Mouse (Mus musculus) midbrain, embryonic 13.5 days (tissue): ENCODE measurements around the gene Tlcd1. TPM values are rescaled to one million over a fixed set of nuclear protein-coding genes. Genes with fewer than 3 reads are reported as not detected.

ENCODE experiments used
- ATAC-seq: fragments of 200-750 bp; cut with Nextera tagmentation; 2 replicates; pipeline ENCODE4 v1.8.0; 2017; ENCODE audit warnings: mild to moderate bottlenecking, moderate TSS enrichment, moderate library complexity
- H3K27ac ChIP-seq: fragments of 300-500 bp; sonication (generic); 2 replicates; pipeline ENCODE4 v1.5.1; 2015; ENCODE audit warnings: inconsistent platforms, mild to moderate bottlenecking, moderate library complexity
- H3K27me3 ChIP-seq: fragments of 300-500 bp; sonication (generic); 2 replicates; pipeline ENCODE4 v1.6.1; 2015; ENCODE audit warnings: mild to moderate bottlenecking, inconsistent platforms
- H3K36me3 ChIP-seq: fragments of 300-500 bp; sonication (generic); 2 replicates; pipeline ENCODE4 v1.6.1; 2015; ENCODE audit warnings: mild to moderate bottlenecking, inconsistent platforms
- H3K4me1 ChIP-seq: fragments of 300-500 bp; sonication (generic); replicated peaks from 2 replicates; pipeline ENCODE4 v1.6.1; 2015; ENCODE audit warnings: inconsistent platforms
- H3K4me2 ChIP-seq: fragments of 300-500 bp; sonication (generic); replicated peaks from 2 replicates; pipeline ENCODE4 v1.6.1; 2015; ENCODE audit warnings: moderate library complexity, mild to moderate bottlenecking, inconsistent platforms
- H3K4me3 ChIP-seq: fragments of 300-500 bp; sonication (generic); replicated peaks from 2 replicates; pipeline ENCODE4 v1.5.1; 2015; ENCODE audit warnings: mild to moderate bottlenecking, inconsistent platforms
- H3K9ac ChIP-seq: fragments of 300-500 bp; sonication (generic); replicated peaks from 2 replicates; pipeline ENCODE4 v1.6.1; 2015; ENCODE audit warnings: mild to moderate bottlenecking, inconsistent platforms
- H3K9me3 ChIP-seq: fragments of 300-500 bp; sonication (generic); 2 replicates; pipeline ENCODE4 v1.6.1; 2016; ENCODE audit warnings: mild to moderate bottlenecking, inconsistent platforms
- WGBS: fragments of 180-500 bp; shearing (Covaris S2); methylation state at CpG from one replicate; pipeline ENCODE4 v1.1.7; 2015; 5-methylcytosine and 5-hydroxymethylcytosine counted together
- polyA plus RNA-seq: library from polyadenylated mRNA; unstranded; fragments of >200 nt; fragmentation: Nextera tagmentation; extraction: Ambion mirVana; gene quantifications from 2 replicates; pipeline ENCODE4 v1.2.1, GENCODE M21; 2015

The Tlcd1 gene
- polyA plus RNA-seq, 1 experiment from 2014 or later: 5.0 TPM

GRCm38 (mm10) chr11:78189234-78190040 is 12.9 kb downstream of the Tlcd1 start:
- Histone ChIP-seq H3K4me1 (peaks cover 24% of the 10 kb centered on the region), H3K27ac (peak overlapping the region; percentile 91), H3K4me2 (peak overlapping the region; percentile 72), H3K9ac (peak overlapping the region; percentile 89), H3K4me3 (peak overlapping the region; percentile 71), H3K36me3 (peaks cover 29% of the 10 kb centered on the region), H3K9me3 (no peaks in the 10 kb centered on the region), H3K27me3 (no peaks in the 10 kb centered on the region)
- peak; percentile 82 for ATAC-seq
- under 1% methylated on average over 42 of the region's 42 CpGs for WGBS

- Histone ChIP-seq H3K27ac (peak overlapping the region; percentile 91), H3K27me3 (no peaks in the 10 kb centered on the region), H3K9me3 (no peaks in the 10 kb centered on the region), H3K4me2 (peak overlapping the region; percentile 72), H3K4me1 (peaks cover 30% of the 10 kb centered on the region), H3K9ac (peak overlapping the region; percentile 89; the same call in 1 of the 2 replicates), H3K36me3 (peaks cover 29% of the 10 kb centered on the region), H3K4me3 (peak overlapping the region; percentile 71)
- ATAC-seq: no peak
- 76% methylated on average over 6 of the region's 6 CpGs for WGBS
Observed at GRCm38 (mm10) chr11:78190041-78190440, 13.5 kb downstream of the Tlcd1 start.

- H3K4me2 ChIP-seq: no peak within 1 kb of the TSS
- H3K4me3 ChIP-seq: no peak within 1 kb of the TSS
- WGBS: 100% methylated on average over 1 of the region's 1 CpGs
Observed at GRCm38 (mm10) chr11:78193113-78193512, 16.6 kb downstream of the Tlcd1 start, which contains the start of gene Proca1. Gene Proca1 (plus strand): TSS chr11:78193392.

GRCm38 (mm10) chr11:78194411-78195100 is 18.0 kb downstream of the Tlcd1 start:
- H3K9ac ChIP-seq: peak overlapping the region; percentile 36
- H3K4me2 ChIP-seq: peak overlapping the region; percentile 47
- no peak overlapping the region for H3K27ac ChIP-seq
- peaks cover 20% of the 10 kb centered on the region for H3K4me1 ChIP-seq
- H3K36me3 ChIP-seq: peaks cover 29% of the 10 kb centered on the region
- ATAC-seq: peak; percentile 54; the same call in 1 of the 2 replicates
- no peaks in the 10 kb centered on the region for H3K27me3 ChIP-seq
- 5% methylated on average over 30 of the region's 30 CpGs for WGBS
- peak overlapping the region; percentile 31 for H3K4me3 ChIP-seq
- no peaks in the 10 kb centered on the region for H3K9me3 ChIP-seq

More at GRCm38 (mm10) chr11:78193113-78193512, 16.6 kb downstream of the Tlcd1 start, which contains the start of gene Proca1:
- H3K4me1 ChIP-seq: peaks cover 26% of the 10 kb centered on the region
- no peaks in the 10 kb centered on the region for H3K27me3 ChIP-seq
- no peak within 1 kb of the TSS for H3K27ac ChIP-seq
- H3K36me3 ChIP-seq: peaks cover 29% of the 10 kb centered on the region
- ATAC-seq: no peak
- no peak within 1 kb of the TSS for H3K9ac ChIP-seq
- H3K9me3 ChIP-seq: no peaks in the 10 kb centered on the region

- 55% methylated on average over 23 of the region's 23 CpGs for WGBS
- Histone ChIP-seq H3K36me3 (peaks cover 29% of the 10 kb centered on the region), H3K27ac (no peak overlapping the region), H3K9me3 (no peaks in the 10 kb centered on the region), H3K4me2 (peak overlapping the region; percentile 47), H3K4me3 (peak overlapping the region; percentile 31), H3K9ac (peak overlapping the region; percentile 36; the same call in 1 of the 2 replicates), H3K27me3 (no peaks in the 10 kb centered on the region), H3K4me1 (peaks cover 12% of the 10 kb centered on the region)
- no peak for ATAC-seq
Observed at GRCm38 (mm10) chr11:78195101-78195863, 18.8 kb downstream of the Tlcd1 start.

GRCm38 (mm10) chr11:78202372-78202771 is 25.9 kb downstream of the Tlcd1 start:
- no peak overlapping the region for H3K27ac ChIP-seq
- 94% methylated on average over 3 of the region's 3 CpGs for WGBS

GRCm38 (mm10) chr11:78204287-78204686 is 27.8 kb downstream of the Tlcd1 start:
- Histone ChIP-seq H3K27ac (peak overlapping the region; percentile 14; the same call in 1 of the 2 replicates), H3K9me3 (no peaks in the 10 kb centered on the region), H3K36me3 (peaks cover 65% of the 10 kb centered on the region), H3K4me2 (no peak overlapping the region), H3K27me3 (no peaks in the 10 kb centered on the region), H3K9ac (no peak overlapping the region), H3K4me1 (no peaks in the 10 kb centered on the region), H3K4me3 (no peak overlapping the region)
- no peak for ATAC-seq
- 83% methylated on average over 6 of the region's 6 CpGs for WGBS

More at GRCm38 (mm10) chr11:78202372-78202771, 25.9 kb downstream of the Tlcd1 start:
- ATAC-seq: no peak
- H3K4me2 ChIP-seq: no peak overlapping the region
- H3K4me1 ChIP-seq: no peaks in the 10 kb centered on the region
- H3K27me3 ChIP-seq: no peaks in the 10 kb centered on the region
- H3K4me3 ChIP-seq: no peak overlapping the region
- peaks cover 46% of the 10 kb centered on the region for H3K36me3 ChIP-seq
- no peak overlapping the region for H3K9ac ChIP-seq
- no peaks in the 10 kb centered on the region for H3K9me3 ChIP-seq

- Histone ChIP-seq H3K9me3 (no peaks in the 10 kb centered on the region), H3K36me3 (peaks cover 78% of the 10 kb centered on the region), H3K27me3 (no peaks in the 10 kb centered on the region), H3K4me3 (no peak overlapping the region), H3K9ac (no peak overlapping the region), H3K27ac (peak overlapping the region; percentile 59), H3K4me1 (no peaks in the 10 kb centered on the region), H3K4me2 (no peak overlapping the region)
- ATAC-seq: no peak
- 73% methylated on average over 13 of the region's 13 CpGs for WGBS
Observed at GRCm38 (mm10) chr11:78205361-78206206, 29.1 kb downstream of the Tlcd1 start.

- peaks cover 94% of the 10 kb centered on the region for H3K36me3 ChIP-seq
- ATAC-seq: no peak
- no peak overlapping the region for H3K4me2 ChIP-seq
Observed at GRCm38 (mm10) chr11:78207190-78207589, 30.7 kb downstream of the Tlcd1 start.

GRCm38 (mm10) chr11:78209886-78210285 is 33.4 kb downstream of the Tlcd1 start:
- 94% methylated on average over 6 of the region's 6 CpGs for WGBS
- Histone ChIP-seq H3K27me3 (no peaks in the 10 kb centered on the region), H3K9me3 (no peaks in the 10 kb centered on the region), H3K27ac (no peak overlapping the region), H3K9ac (no peak overlapping the region), H3K36me3 (peaks cover 100% of the 10 kb centered on the region), H3K4me1 (no peaks in the 10 kb centered on the region), H3K4me2 (no peak overlapping the region), H3K4me3 (no peak overlapping the region)
- no peak for ATAC-seq

More at GRCm38 (mm10) chr11:78207190-78207589, 30.7 kb downstream of the Tlcd1 start:
- Histone ChIP-seq H3K27me3 (no peaks in the 10 kb centered on the region), H3K27ac (no peak overlapping the region), H3K4me1 (no peaks in the 10 kb centered on the region), H3K9ac (no peak overlapping the region), H3K9me3 (no peaks in the 10 kb centered on the region), H3K4me3 (no peak overlapping the region)
- WGBS: 89% methylated on average over 7 of the region's 7 CpGs

- H3K27me3 ChIP-seq: no peaks in the 10 kb centered on the region
- H3K36me3 ChIP-seq: peaks cover 100% of the 10 kb centered on the region
- no peaks in the 10 kb centered on the region for H3K4me1 ChIP-seq
- no peak for ATAC-seq
- H3K27ac ChIP-seq: no peak overlapping the region
- no peak overlapping the region for H3K4me2 ChIP-seq
- no peak overlapping the region for H3K9ac ChIP-seq
- H3K9me3 ChIP-seq: no peaks in the 10 kb centered on the region
- H3K4me3 ChIP-seq: no peak overlapping the region
- WGBS: 83% methylated on average over 7 of the region's 7 CpGs
Observed at GRCm38 (mm10) chr11:78210615-78211014, 34.1 kb downstream of the Tlcd1 start.
